Comparison of ENCODE assay signal across 19 mouse cellular contexts in the genomic region with DNA sequence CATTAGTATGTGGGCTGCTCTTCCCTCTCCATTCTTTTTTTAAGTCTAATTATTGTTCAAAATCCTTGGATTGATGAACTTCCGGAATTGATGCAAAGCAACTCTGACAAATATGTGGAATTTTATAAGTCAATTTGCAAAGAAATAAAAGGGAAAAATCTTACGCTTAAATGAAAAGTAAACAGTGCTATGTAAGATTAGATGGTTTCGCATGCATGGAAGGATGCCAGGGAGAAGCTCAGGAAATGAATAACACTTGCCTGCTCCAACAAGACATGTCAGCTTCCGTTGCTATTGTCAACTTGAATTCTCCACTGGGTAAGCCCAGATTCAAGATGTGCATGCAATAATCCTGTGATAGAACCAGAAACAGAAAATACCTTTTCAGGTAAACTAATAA.
DNase-seq lines count a peak whose midpoint lies in the region; ATAC-seq lines count a peak whose summit lies in the region.
"Had no signal": no experiment of that assay in that cellular context is flagged by ENCODE, and none has a peak within 500 bp of the region (broad histone marks: within the 10 kb centered on the region; RNA-seq: fewer than 3 reads in every experiment).

No protein-coding gene starts in this region.

- H3K4me2 ChIP-seq in midbrain, embryonic 16.5 days (ENCODE audit: low read length), result no peak overlapping the region
- H3K4me2 ChIP-seq: heart, embryonic 13.5 days; hindbrain, embryonic 12.5 days; limb, embryonic 12.5 days had no signal

- no peak overlapping the region for H3K4me3 ChIP-seq in midbrain, embryonic 16.5 days (ENCODE audit: low read depth, low read length)
- H3K4me3 ChIP-seq: erythroblast, embryonic 14.5 days; heart, embryonic 13.5 days; hindbrain, embryonic 12.5 days; limb, embryonic 12.5 days; midbrain, embryonic 10.5 days had no signal

- H3K36me3 ChIP-seq in midbrain, embryonic 16.5 days (ENCODE audit: control insufficient read depth, insufficient read depth, low read length), result no peaks in the 10 kb centered on the region
- H3K36me3 ChIP-seq: heart, embryonic 13.5 days; hindbrain, embryonic 12.5 days; limb, embryonic 12.5 days; midbrain, embryonic 10.5 days had no signal

- 66% methylated on average over 4 of the region's 4 CpGs for WGBS in midbrain, embryonic 16.5 days

- ATAC-seq in midbrain, embryonic 16.5 days, result no peak
- no peak for ATAC-seq in monocyte, adult 5-6 weeks (replicated peaks; ENCODE audit: insufficient number of reproducible peaks, low FRiP score, low TSS enrichment, poor library complexity, severe bottlenecking)
- ATAC-seq: intestine, postnatal 0 days; liver, postnatal 0 days had no signal

- intact Hi-C loops in heart, postnatal 25 days (cut with DNase I), result no loop called here
- intact Hi-C loops in left cerebral cortex, postnatal 14 days (cut with DNase I), result no loop called here

- peak; percentile 21 to 36 for DNase-seq in heart, adult 18-20 months
- DNase-seq in heart, postnatal 25 days (ENCODE audit: low spot score), result no peak
- DNase-seq in left cerebral cortex, postnatal 14 days (ENCODE audit: low spot score in 2 of 2), result peak; percentile 21 to 40
- DNase-seq in left cerebral cortex, adult 11 months (ENCODE audit: low spot score), result no peak
- peak; percentile 40 for DNase-seq in NIH3T3 (ENCODE audit: low read depth)
- DNase-seq in lung, postnatal 14 days, result peak; percentile 28
- DNase-seq: cerebellum, adult 11 months; gastrocnemius, postnatal 25 days; layer of hippocampus, postnatal 36 days; liver, postnatal 0 days; thymus, postnatal 25 days had no signal

- no peaks in the 10 kb centered on the region for H3K9me3 ChIP-seq in midbrain, embryonic 16.5 days (replicated peaks; ENCODE audit: control insufficient read depth, low read length, poor library complexity, severe bottlenecking)
- H3K9me3 ChIP-seq: heart, embryonic 13.5 days; hindbrain, embryonic 12.5 days; limb, embryonic 12.5 days; midbrain, embryonic 10.5 days had no signal

- no peak overlapping the region for H3K9ac ChIP-seq in midbrain, embryonic 16.5 days (ENCODE audit: low read depth, low read length)
- H3K9ac ChIP-seq: heart, embryonic 13.5 days; hindbrain, embryonic 12.5 days; limb, embryonic 12.5 days; liver, postnatal 0 days had no signal

- no peaks in the 10 kb centered on the region for H3K27me3 ChIP-seq in midbrain, embryonic 16.5 days (ENCODE audit: control insufficient read depth, insufficient read depth, low read depth, low read length)
- H3K27me3 ChIP-seq: heart, embryonic 13.5 days; hindbrain, embryonic 12.5 days; limb, embryonic 12.5 days had no signal

- H3K27ac ChIP-seq in midbrain, embryonic 16.5 days (ENCODE audit: low read length), result no peak overlapping the region
- H3K27ac ChIP-seq: heart, embryonic 13.5 days; hindbrain, embryonic 12.5 days; limb, embryonic 12.5 days; midbrain, embryonic 10.5 days had no signal

- H3K4me1 ChIP-seq in midbrain, embryonic 16.5 days (ENCODE audit: control insufficient read depth, insufficient read depth, low read length), result no peaks in the 10 kb centered on the region
- H3K4me1 ChIP-seq: hindbrain, embryonic 12.5 days had no signal

Comparison
In these comparisons a context has a peak if more than half of its experiments do, and no peak if none do; other contexts are left out.
1. DNase-seq: peak in heart, adult 18-20 months (2 of 2), left cerebral cortex, postnatal 14 days (2 of 2), NIH3T3 (single experiment) and lung, postnatal 14 days (single experiment); none in heart, postnatal 25 days (single experiment) and left cerebral cortex, adult 11 months (single experiment).